Mouse (Mus musculus) left cerebral cortex, adult 18-20 months (tissue): ENCODE measurements around the gene Klf1. TPM values are rescaled to one million over a fixed set of nuclear protein-coding genes. Genes with fewer than 3 reads are reported as not detected.

Experiments
- microRNA-seq, 2 experiments: library from miRNA; unstranded; fragments of <30 nt; microRNA quantifications; one replicate each; pipeline ENCODE4 v1.2.0; 2021
- total RNA-seq, 2 experiments: library from RNA; stranded (reverse); gene quantifications; 2 replicates each; pipeline ENCODE4 v1.2.3; 2021

The Klf1 gene
- total RNA-seq, 2 experiments from 2014 or later = 0.28 TPM; not detected in 1

Small RNA genes lying within 50 kb of the gene (microRNA-seq; reads per million reads assigned to microRNA genes)
- 2.5 to 3.2 reads per million in 2 experiments for gene Gm24197
- 8.7 to 12.3 reads per million in 2 experiments for gene Mir7069

Other genes with a start within 250 kb of the Klf1 start
- gene Ier2, start 239.1 kb upstream of the Klf1 start, total RNA-seq = 10 to 100 TPM; 15.5 to 19.9 TPM
- 100 to 1,000 TPM in 1 of 2 experiments, 10 to 100 TPM in 1; 99.1 to 101 TPM for gene Trmt1, start 215.6 kb upstream of the Klf1 start, total RNA-seq
- 10 to 100 TPM; 93.7 to 99.0 TPM for gene Nacc1, start 214.1 kb upstream of the Klf1 start, total RNA-seq
- gene Lyl1, start 200.5 kb upstream of the Klf1 start, total RNA-seq = 1 to 10 TPM; 2.6 TPM
- gene G430095P16Rik, start 178.9 kb upstream of the Klf1 start, total RNA-seq = not detected
- gene Nfix, start 101.6 kb upstream of the Klf1 start, total RNA-seq = 100 to 1,000 TPM; 291 to 300 TPM
- gene Dand5, start 79.1 kb upstream of the Klf1 start, total RNA-seq = 10 to 100 TPM; 10.2 to 10.8 TPM
- gene Gadd45gip1, start 70.4 kb upstream of the Klf1 start, total RNA-seq = 10 to 100 TPM; 26.6 to 28.5 TPM
- 10 to 100 TPM; 78.9 to 79.8 TPM for gene Rad23a, start 61.3 kb upstream of the Klf1 start, total RNA-seq
- 100 to 1,000 TPM; 456 to 475 TPM for gene Calr, start 55.0 kb upstream of the Klf1 start, total RNA-seq
- 10 to 100 TPM; 45.8 to 48.2 TPM for gene Farsa, start 44.9 kb upstream of the Klf1 start, total RNA-seq
- gene Syce2, start 29.8 kb upstream of the Klf1 start, total RNA-seq = 1 to 10 TPM; 6.7 to 8.4 TPM
- gene Gcdh, start 8.0 kb upstream of the Klf1 start, total RNA-seq = 10 to 100 TPM; 34.8 to 39.1 TPM
- gene Dnase2a, start 6.6 kb downstream of the Klf1 start, total RNA-seq = 1 to 10 TPM; 3.2 to 3.7 TPM
- gene Mast1, start 35.4 kb downstream of the Klf1 start, total RNA-seq = 10 to 100 TPM; 75.6 to 83.6 TPM
- 1 to 10 TPM in 1 of 2 experiments, under 1 TPM in 1; 0.91 to 1.3 TPM for gene Rtbdn, start 45.1 kb downstream of the Klf1 start, total RNA-seq
- not detected for gene Gm49661, start 67.5 kb downstream of the Klf1 start, total RNA-seq
- 100 to 1,000 TPM; 338 to 344 TPM for gene Prdx2, start 67.7 kb downstream of the Klf1 start, total RNA-seq
- gene Rnaseh2a, start 67.8 kb downstream of the Klf1 start, total RNA-seq = 10 to 100 TPM; 45.8 to 59.8 TPM
- 100 to 1,000 TPM; 119 to 130 TPM for gene Junb, start 76.8 kb downstream of the Klf1 start, total RNA-seq
- gene Hook2, start 88.7 kb downstream of the Klf1 start, total RNA-seq = 1 to 10 TPM; 9.6 to 9.7 TPM
- gene Best2, start 112.6 kb downstream of the Klf1 start, total RNA-seq = not detected
- gene Asna1, start 123.4 kb downstream of the Klf1 start, total RNA-seq = 100 to 1,000 TPM; 130 to 138 TPM
- gene Trir, start 124.9 kb downstream of the Klf1 start, total RNA-seq = 100 to 1,000 TPM; 129 to 134 TPM
- gene Tnpo2, start 135.0 kb downstream of the Klf1 start, total RNA-seq = 100 to 1,000 TPM; 171 to 176 TPM
- 10 to 100 TPM; 16.2 to 17.5 TPM for gene Fbxw9, start 158.1 kb downstream of the Klf1 start, total RNA-seq
- not detected for gene Gm5741, start 166.1 kb downstream of the Klf1 start, total RNA-seq
- 10 to 100 TPM; 63.8 to 68.7 TPM for gene Dhps, start 169.8 kb downstream of the Klf1 start, total RNA-seq
- 10 to 100 TPM; 58.4 to 64.3 TPM for gene Wdr83os, start 178.8 kb downstream of the Klf1 start, total RNA-seq
- gene Wdr83, start 179.4 kb downstream of the Klf1 start, total RNA-seq = 10 to 100 TPM; 24.3 to 24.5 TPM
- gene Man2b1, start 181.3 kb downstream of the Klf1 start, total RNA-seq = 10 to 100 TPM; 30.8 to 36.9 TPM
- 1 to 10 TPM; 7.8 to 8.8 TPM for gene Zfp791, start 221.2 kb downstream of the Klf1 start, total RNA-seq
- gene Cks1brt, start 250.0 kb downstream of the Klf1 start, total RNA-seq = not detected